Mouse (Mus musculus): ENCODE data around the gene Smarcd1. TPM values are rescaled to one million over a fixed set of nuclear protein-coding genes. Genes with fewer than 3 reads are reported as not detected.
"Not testable (repeated sequence)": the region's sequence is repeated elsewhere in the genome, so short reads cannot be mapped to it uniquely, and the experiment has no call there.

The Smarcd1 gene
- total and polyA plus RNA-seq, 2 experiments from 2014 or later, result 89.4 to 91.2 TPM

DNA sequence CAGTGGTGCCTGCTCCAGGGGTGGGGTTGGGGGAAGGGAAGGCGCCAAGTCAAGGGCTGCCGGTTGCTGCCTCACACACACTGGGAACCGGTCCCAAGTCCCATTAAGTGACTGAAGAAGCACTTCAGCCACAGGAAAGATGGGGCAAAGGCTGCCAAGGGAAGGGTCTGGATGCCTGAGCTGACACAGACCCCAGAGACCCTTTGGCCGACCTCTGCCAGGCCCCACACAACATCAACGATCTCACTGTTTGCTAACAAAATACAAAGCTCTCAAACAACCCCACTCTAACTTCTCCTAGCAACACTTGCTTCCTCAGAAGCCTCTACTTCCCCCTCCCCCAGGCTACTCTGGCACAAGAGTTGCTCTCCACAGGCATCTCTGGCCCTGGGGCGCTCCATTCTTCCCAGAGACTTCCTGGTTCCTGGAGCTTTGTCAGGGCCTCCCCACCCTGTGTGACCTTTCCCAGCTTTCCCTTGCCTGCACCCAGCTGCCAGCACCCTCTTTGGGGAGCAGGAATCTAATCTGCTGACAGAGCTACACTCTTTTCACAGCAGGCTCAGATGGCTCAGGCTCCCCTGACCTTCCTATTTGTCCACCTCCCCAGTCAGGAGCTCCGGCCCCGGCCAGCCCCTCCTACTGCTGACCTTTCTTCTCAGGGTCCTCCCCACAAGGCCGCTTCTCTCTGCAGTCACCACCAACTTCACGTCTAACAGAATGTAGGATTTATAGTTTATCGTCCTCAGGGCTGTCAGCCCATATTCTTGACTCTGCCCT is 21.8 kb downstream of the Smarcd1 start:
- DNase-seq (ENCODE audit: low spot score), result peak; percentile 57
- WGBS, result 14% methylated on average over 10 of the region's 11 CpGs
- H3K4me3 ChIP-seq (ENCODE audit: low read length), result no peak overlapping the region
- H3K9ac ChIP-seq (replicated peaks; ENCODE audit: low read length), result peak overlapping the region; percentile 87
- peak overlapping the region; percentile 59 for H3K4me2 ChIP-seq (ENCODE audit: low read depth, low read length)
- no peaks in the 10 kb centered on the region for H3K27me3 ChIP-seq (ENCODE audit: insufficient read depth, low read length)
- no peaks in the 10 kb centered on the region for H3K9me3 ChIP-seq (ENCODE audit: low read length)
- H3K4me1 ChIP-seq (ENCODE audit: insufficient read depth, low read length), result peaks cover 25% of the 10 kb centered on the region
- ATAC-seq, result no peak
- H3K36me3 ChIP-seq (ENCODE audit: insufficient read depth, low read length), result no peaks in the 10 kb centered on the region
- H3K27ac ChIP-seq, result peak overlapping the region; percentile 78
- TF ChIP-seq CTCF (IDR thresholded peaks at IDR 0.05; ENCODE audit: low read depth), result no peak

DNA sequence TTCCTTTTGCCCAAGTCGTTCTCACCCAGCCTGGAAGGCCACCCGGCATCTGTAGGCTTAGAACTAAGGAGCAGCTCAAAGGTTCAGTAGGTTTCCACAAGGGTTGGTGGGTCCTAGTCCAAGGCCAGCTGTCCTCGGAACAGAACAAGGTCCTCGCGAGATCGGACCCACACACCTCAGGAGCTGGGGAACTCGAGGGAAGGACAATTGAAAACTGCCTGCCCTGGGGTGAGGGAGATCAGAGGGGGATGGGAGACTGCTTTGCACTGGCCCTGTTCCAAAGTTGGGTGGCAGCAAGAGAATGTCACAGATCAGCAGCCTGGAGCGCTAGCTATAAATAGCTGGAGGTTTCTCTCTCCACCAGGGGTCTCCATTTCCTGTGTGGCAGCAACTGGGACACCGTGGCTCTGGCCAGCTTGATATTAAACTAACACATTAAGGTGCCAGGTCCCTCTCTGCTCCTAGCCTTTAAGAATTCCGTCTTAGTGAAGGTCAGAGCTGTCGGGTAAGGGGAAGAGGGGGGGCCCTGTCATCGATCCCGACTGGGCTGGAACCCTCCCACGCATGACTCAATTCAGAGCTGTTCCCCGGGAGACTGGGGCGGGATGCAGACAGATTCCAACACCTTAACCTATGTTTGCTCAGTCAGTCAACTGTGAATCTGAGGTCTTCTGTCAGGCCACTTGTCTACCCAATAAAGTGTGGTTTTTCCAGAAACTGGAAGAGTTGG is 22.5 kb downstream of the Smarcd1 start:
- 5% methylated on average over 16 of the region's 16 CpGs for WGBS
- DNase-seq (ENCODE audit: low spot score) (peak; percentile 85), ATAC-seq (0 out of 2 replicates have a peak, but pooled peaks have one; percentile 9)
- peak; percentile 71 for TF ChIP-seq CTCF (IDR thresholded peaks at IDR 0.05; ENCODE audit: low read depth)
- Histone ChIP-seq H3K4me2 (ENCODE audit: low read depth, low read length) (peak overlapping the region; percentile 59), H3K4me1 (ENCODE audit: insufficient read depth, low read length) (peaks cover 25% of the 10 kb centered on the region), H3K36me3 (ENCODE audit: insufficient read depth, low read length) (no peaks in the 10 kb centered on the region), H3K4me3 (ENCODE audit: low read length) (peak overlapping the region; percentile 67), H3K9ac (replicated peaks; ENCODE audit: low read length) (peak overlapping the region; percentile 87), H3K27me3 (ENCODE audit: insufficient read depth, low read length) (no peaks in the 10 kb centered on the region), H3K9me3 (ENCODE audit: low read length) (no peaks in the 10 kb centered on the region), H3K27ac (peak overlapping the region; percentile 78)

DNA sequence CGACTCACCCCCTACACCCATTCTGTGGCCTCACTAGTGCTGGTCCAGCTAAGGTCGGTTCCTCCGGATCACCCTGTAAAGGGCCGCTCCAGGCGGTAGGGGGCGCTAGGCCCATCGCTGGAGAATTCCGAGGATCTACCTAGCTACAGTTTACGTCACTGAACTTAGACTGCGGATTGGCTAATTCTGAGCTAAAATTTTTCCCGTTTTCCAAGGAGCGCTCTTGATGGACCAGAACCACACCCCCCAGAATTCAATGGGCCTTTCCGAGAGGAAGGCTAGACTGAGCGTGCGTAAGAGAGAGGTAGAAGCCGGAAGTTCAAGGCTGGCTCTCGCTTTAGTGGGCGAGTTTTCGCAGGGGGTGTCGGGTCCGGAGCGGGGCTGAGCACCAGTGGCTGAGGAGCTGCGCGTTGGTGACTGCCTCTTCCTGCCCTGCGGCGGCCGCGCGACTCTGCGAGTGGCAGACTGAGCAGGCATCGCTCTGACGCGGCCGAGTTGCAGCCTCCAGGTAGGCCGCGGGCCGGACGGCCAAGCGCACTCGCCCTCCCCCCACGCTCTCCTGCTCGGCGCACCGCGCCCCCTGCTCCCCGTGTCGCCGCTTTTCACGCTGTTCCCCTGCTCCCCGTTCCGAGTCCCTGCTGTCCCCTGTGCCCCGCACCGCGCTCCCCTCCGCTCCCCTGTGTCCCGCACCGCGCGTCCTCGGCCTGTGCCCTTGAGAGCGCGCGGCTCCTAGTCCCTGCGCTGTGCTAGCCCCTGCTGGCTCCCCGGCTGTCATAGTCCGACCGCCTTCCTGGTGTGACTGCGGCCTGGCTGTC is 23.6 kb downstream of the Smarcd1 start, which contains the start of gene Cox14:
Cox14 (plus strand) TSS at position 278 of the 815 bp plus-strand sequence.
- peak within 1 kb of the TSS; percentile 67 for H3K4me3 ChIP-seq (ENCODE audit: low read length)
- peak; percentile 97 for TF ChIP-seq CTCF (IDR thresholded peaks at IDR 0.05; ENCODE audit: low read depth)
- no peaks in the 10 kb centered on the region for H3K27me3 ChIP-seq (ENCODE audit: insufficient read depth, low read length)
- no peaks in the 10 kb centered on the region for H3K36me3 ChIP-seq (ENCODE audit: insufficient read depth, low read length)
- peak within 1 kb of the TSS; percentile 77 for H3K4me2 ChIP-seq (ENCODE audit: low read depth, low read length)
- ATAC-seq, result peak; percentile 96
- H3K9ac ChIP-seq (replicated peaks; ENCODE audit: low read length), result peak within 1 kb of the TSS; percentile 87
- H3K4me1 ChIP-seq (ENCODE audit: insufficient read depth, low read length), result peaks cover 25% of the 10 kb centered on the region
- H3K9me3 ChIP-seq (ENCODE audit: low read length), result no peaks in the 10 kb centered on the region
- peak; percentile 99 for DNase-seq (ENCODE audit: low spot score)
- WGBS, result under 1% methylated on average over 66 of the region's 68 CpGs
- peak within 1 kb of the TSS; percentile 91 for H3K27ac ChIP-seq

DNA sequence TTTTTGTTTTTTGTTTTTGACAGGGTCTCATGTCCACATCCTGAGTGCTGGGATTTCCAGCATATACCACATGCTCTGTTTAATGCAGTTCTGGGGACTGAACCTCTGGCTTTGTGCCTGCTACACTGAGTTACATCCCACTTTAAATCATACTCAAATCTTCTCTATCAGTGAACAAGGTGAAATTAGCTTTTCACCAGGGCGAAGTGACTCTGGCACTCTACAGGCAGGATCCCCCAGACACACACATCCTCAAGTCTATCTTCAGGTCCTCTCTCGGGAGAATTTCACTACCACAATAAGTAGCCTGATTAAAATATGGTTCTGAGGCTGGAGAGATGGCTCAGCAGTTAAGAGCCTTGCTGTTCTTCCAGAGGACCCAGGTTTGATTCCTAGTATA is 24.6 kb downstream of the Smarcd1 start:
- H3K27ac ChIP-seq, result no peak overlapping the region
- peak overlapping the region; percentile 67 for H3K4me3 ChIP-seq (ENCODE audit: low read length)
- TF ChIP-seq CTCF (IDR thresholded peaks at IDR 0.05; ENCODE audit: low read depth), result no peak

DNA sequence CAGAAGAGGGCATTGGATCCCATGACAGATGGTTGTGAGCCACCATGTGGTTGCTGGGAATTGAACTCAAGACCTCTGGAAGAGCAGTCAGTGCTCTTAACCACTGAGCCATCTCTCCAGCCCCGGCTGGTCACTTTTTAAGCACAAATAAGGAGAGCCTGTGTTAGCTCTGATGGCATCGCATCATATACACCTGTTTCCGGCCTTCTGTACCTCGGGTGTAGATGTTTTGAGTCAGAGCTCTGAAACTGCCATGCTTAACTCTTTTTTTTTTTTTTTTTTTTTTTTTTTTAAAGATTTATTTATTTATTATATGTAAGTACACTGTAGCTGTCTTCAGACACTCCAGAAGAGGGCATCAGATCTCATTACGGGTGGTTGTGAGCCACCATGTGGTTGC is 25.1 kb downstream of the Smarcd1 start:
- not testable (repeated sequence) for DNase-seq (ENCODE audit: low spot score); H3K36me3 ChIP-seq (ENCODE audit: insufficient read depth, low read length); H3K9me3 ChIP-seq (ENCODE audit: low read length); ATAC-seq; H3K27me3 ChIP-seq (ENCODE audit: insufficient read depth, low read length); H3K4me3 ChIP-seq (ENCODE audit: low read length); H3K4me2 ChIP-seq (ENCODE audit: low read depth, low read length); H3K27ac ChIP-seq; H3K9ac ChIP-seq (replicated peaks; ENCODE audit: low read length)
- H3K4me1 ChIP-seq (ENCODE audit: insufficient read depth, low read length), result peaks cover 25% of the 10 kb centered on the region
- WGBS, result 90% methylated on average over 4 of the region's 5 CpGs

More for the DNA sequence above, 24.6 kb downstream of the Smarcd1 start:
- Histone ChIP-seq H3K9ac (replicated peaks; ENCODE audit: low read length) (peak overlapping the region; percentile 87), H3K4me1 (ENCODE audit: insufficient read depth, low read length) (peaks cover 25% of the 10 kb centered on the region), H3K4me2 (ENCODE audit: low read depth, low read length) (peak overlapping the region; percentile 77), H3K36me3 (ENCODE audit: insufficient read depth, low read length) (no peaks in the 10 kb centered on the region), H3K9me3 (ENCODE audit: low read length) (no peaks in the 10 kb centered on the region), H3K27me3 (ENCODE audit: insufficient read depth, low read length) (no peaks in the 10 kb centered on the region)
- no peak for ATAC-seq
- WGBS, result 74% methylated on average over 2 of the region's 2 CpGs
- DNase-seq (ENCODE audit: low spot score), result no peak

- Histone ChIP-seq H3K36me3 (ENCODE audit: insufficient read depth, low read length) (no peaks in the 10 kb centered on the region), H3K4me3 (ENCODE audit: low read length) (no peak overlapping the region), H3K27me3 (ENCODE audit: insufficient read depth, low read length) (no peaks in the 10 kb centered on the region), H3K4me1 (ENCODE audit: insufficient read depth, low read length) (peaks cover 25% of the 10 kb centered on the region), H3K9me3 (ENCODE audit: low read length) (no peaks in the 10 kb centered on the region), H3K27ac (no peak overlapping the region), H3K9ac (replicated peaks; ENCODE audit: low read length) (no peak overlapping the region), H3K4me2 (ENCODE audit: low read depth, low read length) (no peak overlapping the region)
- WGBS, result 97% methylated on average over 12 of the region's 12 CpGs
- no peak for TF ChIP-seq CTCF (IDR thresholded peaks at IDR 0.05; ENCODE audit: low read depth)
- ATAC-seq (no peak), DNase-seq (ENCODE audit: low spot score) (no peak)
Observed at GRCm38 (mm10) chr15:99727525-99727924, 25.6 kb downstream of the Smarcd1 start.

All from hindbrain, postnatal 0 days (tissue).